Mouse (Mus musculus): ENCODE measurements around the gene Borcs6. TPM values are rescaled to one million over a fixed set of nuclear protein-coding genes. Genes with fewer than 3 reads are reported as not detected.

The Borcs6 gene
- polyA plus RNA-seq, 1 experiment: 16.7 TPM

DNA sequence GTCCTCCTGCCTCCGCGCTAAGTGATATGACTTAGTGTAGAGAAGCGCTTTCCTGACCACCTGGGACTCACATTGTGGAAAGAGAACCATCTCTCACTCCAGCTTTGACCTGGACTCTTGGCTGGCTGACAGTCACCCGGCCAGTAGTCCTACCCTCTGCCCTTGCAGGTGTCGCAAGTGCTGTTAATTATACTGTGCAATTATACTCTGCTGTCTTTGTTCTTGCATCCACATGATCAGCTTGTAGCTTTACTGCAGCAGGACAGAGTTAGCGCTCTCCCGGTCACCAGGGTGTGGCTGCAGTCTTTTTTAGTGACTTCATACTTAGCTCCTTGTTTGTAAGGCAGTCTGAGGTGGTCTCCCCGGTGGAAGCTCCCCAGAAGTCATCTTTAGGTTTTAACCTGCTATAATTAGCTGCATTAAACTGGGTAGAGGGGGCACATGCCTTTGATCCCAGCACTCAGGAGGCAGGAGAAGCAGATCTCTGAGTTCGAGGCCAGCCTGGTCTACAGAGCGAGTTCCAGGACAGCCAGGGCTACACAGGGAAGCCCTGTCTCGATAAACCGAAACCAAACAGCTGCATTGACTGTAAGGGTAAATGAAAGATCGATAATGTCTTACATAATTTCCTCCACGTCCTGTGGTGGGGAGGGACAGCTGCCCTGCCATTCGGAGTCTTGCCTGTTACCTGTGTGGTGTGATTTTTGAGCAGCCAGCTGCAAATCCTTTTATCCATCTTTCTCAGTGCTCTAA is 20.8 kb downstream of the Borcs6 start:
- Histone ChIP-seq H3K4me3 (ENCODE audit: extremely low read depth, insufficient read depth, insufficient read length) (no peak overlapping the region), H3K36me3 (ENCODE audit: control insufficient read depth, insufficient read depth, low read length) (no peaks in the 10 kb centered on the region), H3K27ac (ENCODE audit: insufficient read depth, low read length) (no peak overlapping the region), H3K27me3 (ENCODE audit: control insufficient read depth, insufficient read depth, low read length) (no peaks in the 10 kb centered on the region), H3K4me1 (ENCODE audit: control insufficient read depth, insufficient read depth, insufficient read length) (peaks cover 9% of the 10 kb centered on the region; the same call in 1 of the 2 replicates)
- DNase-seq (ENCODE audit: low read depth in 1 of 2, low spot score in 2 of 2): no peak
- 85% methylated on average over 15 of the region's 15 CpGs for WGBS
- TF ChIP-seq POLR2A (IDR thresholded peaks at IDR 0.05; ENCODE audit: low read depth, low read length): no peak
- no peak for TF ChIP-seq CTCF (IDR thresholded peaks at IDR 0.05; ENCODE audit: extremely low read depth, insufficient read depth, insufficient read length, insufficient replicate concordance)

DNA sequence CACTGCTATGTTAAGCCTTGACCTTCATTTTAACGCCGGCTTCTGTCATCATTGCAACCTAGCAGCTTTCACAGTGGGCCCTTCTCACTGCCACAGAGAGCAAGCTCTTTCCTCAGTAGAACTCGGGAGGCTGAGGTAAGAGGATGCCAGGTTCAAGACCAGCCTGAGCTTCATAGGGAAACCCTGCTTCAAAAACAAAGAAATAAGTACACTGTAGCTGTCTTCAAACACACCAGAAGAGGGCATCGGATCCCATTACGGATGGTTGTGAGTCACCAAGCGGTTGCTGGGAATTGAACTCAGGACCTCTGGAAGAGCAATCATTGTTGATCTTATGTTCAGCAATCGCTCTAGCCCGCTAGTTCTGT is 21.3 kb downstream of the Borcs6 start:
- 92% methylated on average over 8 of the region's 8 CpGs for WGBS
- Histone ChIP-seq H3K4me1 (ENCODE audit: control insufficient read depth, insufficient read depth, insufficient read length) (peaks cover 9% of the 10 kb centered on the region; the same call in 1 of the 2 replicates), H3K36me3 (ENCODE audit: control insufficient read depth, insufficient read depth, low read length) (no peaks in the 10 kb centered on the region), H3K4me3 (ENCODE audit: extremely low read depth, insufficient read depth, insufficient read length) (no peak overlapping the region), H3K27ac (ENCODE audit: insufficient read depth, low read length) (no peak overlapping the region), H3K27me3 (ENCODE audit: control insufficient read depth, insufficient read depth, low read length) (no peaks in the 10 kb centered on the region)
- no peak for DNase-seq (ENCODE audit: low read depth in 1 of 2, low spot score in 2 of 2)
- TF ChIP-seq CTCF (IDR thresholded peaks at IDR 0.05; ENCODE audit: extremely low read depth, insufficient read depth, insufficient read length, insufficient replicate concordance) (no peak), POLR2A (IDR thresholded peaks at IDR 0.05; ENCODE audit: low read depth, low read length) (no peak)

DNA sequence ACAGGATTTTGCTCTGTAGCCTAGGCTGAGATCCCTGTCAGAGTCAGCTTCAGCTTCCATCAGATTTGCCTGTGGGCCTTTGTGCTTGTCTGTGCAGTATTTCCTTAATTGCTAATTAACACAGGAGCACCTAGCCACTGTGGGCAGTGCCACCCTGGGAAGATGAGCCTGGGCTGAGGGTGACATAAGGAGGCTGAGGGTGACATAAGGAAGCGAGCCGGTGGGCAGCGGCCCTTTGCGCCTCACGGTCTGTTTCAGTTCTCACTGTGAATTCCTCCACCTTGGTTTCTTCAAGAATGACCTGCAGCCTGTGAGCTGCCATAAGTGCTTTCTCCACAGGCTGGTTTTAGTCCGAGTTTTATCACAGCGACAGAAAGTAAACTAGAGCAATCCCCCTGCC is 22.1 kb downstream of the Borcs6 start:
- Histone ChIP-seq H3K4me3 (ENCODE audit: extremely low read depth, insufficient read depth, insufficient read length) (no peak overlapping the region), H3K36me3 (ENCODE audit: control insufficient read depth, insufficient read depth, low read length) (no peaks in the 10 kb centered on the region), H3K27me3 (ENCODE audit: control insufficient read depth, insufficient read depth, low read length) (no peaks in the 10 kb centered on the region), H3K27ac (ENCODE audit: insufficient read depth, low read length) (no peak overlapping the region), H3K4me1 (ENCODE audit: control insufficient read depth, insufficient read depth, insufficient read length) (peaks cover 9% of the 10 kb centered on the region; the same call in 1 of the 2 replicates)
- no peak for TF ChIP-seq CTCF (IDR thresholded peaks at IDR 0.05; ENCODE audit: extremely low read depth, insufficient read depth, insufficient read length, insufficient replicate concordance)
- TF ChIP-seq POLR2A (IDR thresholded peaks at IDR 0.05; ENCODE audit: low read depth, low read length): no peak
- WGBS: 65% methylated on average over 7 of the region's 7 CpGs
- DNase-seq (ENCODE audit: low read depth in 1 of 2, low spot score in 2 of 2): no peak

DNA sequence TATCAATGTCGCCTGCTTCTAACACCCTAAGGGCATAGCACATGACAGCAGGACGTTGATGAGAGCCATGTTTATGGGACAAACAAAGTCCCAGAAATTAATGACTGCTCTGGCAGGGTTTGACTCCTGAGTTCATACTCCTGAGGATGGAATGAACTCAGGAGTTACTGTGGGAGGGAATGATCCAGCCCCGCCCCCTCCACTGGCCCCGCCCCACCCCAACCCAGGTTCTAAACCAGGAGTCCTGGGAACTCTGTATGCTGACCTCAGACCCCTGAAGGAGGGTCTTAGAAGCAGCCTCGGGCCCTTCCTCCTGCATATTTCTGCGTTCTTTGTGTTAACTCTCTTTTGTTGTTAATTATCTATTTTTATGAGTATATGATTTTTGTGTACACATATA is 26.1 kb downstream of the Borcs6 start:
- Histone ChIP-seq H3K27ac (ENCODE audit: insufficient read depth, low read length) (no peak overlapping the region), H3K36me3 (ENCODE audit: control insufficient read depth, insufficient read depth, low read length) (peaks cover 8% of the 10 kb centered on the region), H3K27me3 (ENCODE audit: control insufficient read depth, insufficient read depth, low read length) (no peaks in the 10 kb centered on the region), H3K4me3 (ENCODE audit: extremely low read depth, insufficient read depth, insufficient read length) (no peak overlapping the region), H3K4me1 (ENCODE audit: control insufficient read depth, insufficient read depth, insufficient read length) (peaks cover 11% of the 10 kb centered on the region; the same call in 1 of the 2 replicates)
- 74% methylated on average over 6 of the region's 6 CpGs for WGBS
- no peak for DNase-seq (ENCODE audit: low read depth in 1 of 2, low spot score in 2 of 2)
- TF ChIP-seq CTCF (IDR thresholded peaks at IDR 0.05; ENCODE audit: extremely low read depth, insufficient read depth, insufficient read length, insufficient replicate concordance) (no peak), POLR2A (IDR thresholded peaks at IDR 0.05; ENCODE audit: low read depth, low read length) (no peak)

DNA sequence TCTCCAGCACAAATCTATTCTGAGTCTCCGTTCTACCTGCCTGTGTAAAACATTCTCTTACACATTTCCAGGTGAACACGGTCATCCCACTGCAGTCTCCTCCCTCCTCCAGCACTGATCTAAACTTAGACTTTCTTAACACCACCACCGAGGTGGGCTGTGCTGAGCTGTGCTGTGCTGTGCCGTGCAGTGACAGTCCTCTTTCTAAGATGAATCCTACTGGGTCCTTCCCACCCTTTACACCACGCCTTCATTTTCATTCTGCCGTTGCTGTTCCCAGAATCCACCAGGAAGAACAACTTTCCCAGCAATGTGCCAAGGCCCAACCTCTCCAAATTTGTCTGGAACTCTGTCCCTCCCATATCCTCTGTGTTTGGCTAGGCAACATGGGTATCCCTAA is 26.9 kb downstream of the Borcs6 start:
- 82% methylated on average over 6 of the region's 6 CpGs for WGBS
- TF ChIP-seq CTCF (IDR thresholded peaks at IDR 0.05; ENCODE audit: extremely low read depth, insufficient read depth, insufficient read length, insufficient replicate concordance): no peak
- peaks cover 11% of the 10 kb centered on the region; the same call in 1 of the 2 replicates for H3K4me1 ChIP-seq (ENCODE audit: control insufficient read depth, insufficient read depth, insufficient read length)
- no peak for DNase-seq (ENCODE audit: low read depth in 1 of 2, low spot score in 2 of 2)
- no peak overlapping the region for H3K27ac ChIP-seq (ENCODE audit: insufficient read depth, low read length)
- H3K36me3 ChIP-seq (ENCODE audit: control insufficient read depth, insufficient read depth, low read length): peaks cover 8% of the 10 kb centered on the region
- no peaks in the 10 kb centered on the region for H3K27me3 ChIP-seq (ENCODE audit: control insufficient read depth, insufficient read depth, low read length)
- no peak overlapping the region for H3K4me3 ChIP-seq (ENCODE audit: extremely low read depth, insufficient read depth, insufficient read length)

DNA sequence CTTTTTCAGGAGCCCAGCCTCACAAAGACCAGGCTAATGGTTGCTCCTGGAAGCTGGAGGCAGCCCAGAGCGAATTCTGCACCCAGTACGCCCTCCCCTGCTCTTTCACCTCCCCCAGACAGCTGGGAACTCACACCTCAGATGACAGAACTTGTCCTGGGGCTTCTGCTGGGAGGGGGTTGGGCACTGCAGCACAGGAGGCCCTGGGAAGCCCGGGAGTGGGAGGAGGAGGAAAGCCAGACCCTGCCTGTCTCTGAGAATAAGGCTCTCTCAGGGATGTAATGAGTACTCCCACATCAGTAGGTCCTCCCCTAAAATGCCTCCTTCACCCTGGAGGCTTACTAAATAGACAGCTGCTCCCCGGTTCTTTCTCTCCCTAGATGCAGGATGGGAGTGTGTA is 27.6 kb downstream of the Borcs6 start:
- WGBS: 71% methylated on average over 4 of the region's 4 CpGs
- Histone ChIP-seq H3K4me3 (ENCODE audit: extremely low read depth, insufficient read depth, insufficient read length) (no peak overlapping the region), H3K27me3 (ENCODE audit: control insufficient read depth, insufficient read depth, low read length) (no peaks in the 10 kb centered on the region), H3K4me1 (ENCODE audit: control insufficient read depth, insufficient read depth, insufficient read length) (peaks cover 11% of the 10 kb centered on the region; the same call in 1 of the 2 replicates), H3K36me3 (ENCODE audit: control insufficient read depth, insufficient read depth, low read length) (peaks cover 8% of the 10 kb centered on the region), H3K27ac (ENCODE audit: insufficient read depth, low read length) (no peak overlapping the region)
- TF ChIP-seq POLR2A (IDR thresholded peaks at IDR 0.05; ENCODE audit: low read depth, low read length): no peak
- no peak for TF ChIP-seq CTCF (IDR thresholded peaks at IDR 0.05; ENCODE audit: extremely low read depth, insufficient read depth, insufficient read length, insufficient replicate concordance)
- DNase-seq (ENCODE audit: low read depth in 1 of 2, low spot score in 2 of 2): no peak

DNA sequence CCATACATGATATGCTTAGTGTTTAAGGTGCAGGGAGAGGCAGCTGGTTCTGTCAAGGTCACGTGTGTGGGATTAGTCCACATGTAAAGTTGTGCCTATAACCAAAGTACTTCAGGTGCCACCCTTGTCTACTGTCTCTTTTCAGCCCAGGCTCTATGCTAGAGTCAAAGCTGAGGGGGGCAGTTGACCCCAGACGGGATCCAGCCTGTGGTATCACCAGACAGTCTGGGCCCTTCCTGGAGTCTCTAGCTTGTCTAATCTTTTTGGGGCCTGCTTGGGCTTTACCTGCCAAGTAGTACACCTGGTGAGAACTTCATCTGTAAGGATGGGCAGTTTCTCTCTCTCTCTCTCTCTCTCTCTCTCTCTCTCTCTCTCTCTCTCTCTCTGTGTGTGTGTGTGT is 28.1 kb downstream of the Borcs6 start:
- WGBS: 73% methylated on average over 2 of the region's 2 CpGs
- Histone ChIP-seq H3K27me3 (ENCODE audit: control insufficient read depth, insufficient read depth, low read length) (no peaks in the 10 kb centered on the region), H3K27ac (ENCODE audit: insufficient read depth, low read length) (no peak overlapping the region), H3K36me3 (ENCODE audit: control insufficient read depth, insufficient read depth, low read length) (peaks cover 8% of the 10 kb centered on the region), H3K4me1 (ENCODE audit: control insufficient read depth, insufficient read depth, insufficient read length) (peaks cover 11% of the 10 kb centered on the region; the same call in 1 of the 2 replicates), H3K4me3 (ENCODE audit: extremely low read depth, insufficient read depth, insufficient read length) (no peak overlapping the region)
- no peak for DNase-seq (ENCODE audit: low read depth in 1 of 2, low spot score in 2 of 2)
- TF ChIP-seq POLR2A (IDR thresholded peaks at IDR 0.05; ENCODE audit: low read depth, low read length): no peak
- no peak for TF ChIP-seq CTCF (IDR thresholded peaks at IDR 0.05; ENCODE audit: extremely low read depth, insufficient read depth, insufficient read length, insufficient replicate concordance)

All from spleen, adult 2 months (tissue).